Mouse (Mus musculus): ENCODE measurements around the gene Cux1.

Gene Cux1

DNA sequence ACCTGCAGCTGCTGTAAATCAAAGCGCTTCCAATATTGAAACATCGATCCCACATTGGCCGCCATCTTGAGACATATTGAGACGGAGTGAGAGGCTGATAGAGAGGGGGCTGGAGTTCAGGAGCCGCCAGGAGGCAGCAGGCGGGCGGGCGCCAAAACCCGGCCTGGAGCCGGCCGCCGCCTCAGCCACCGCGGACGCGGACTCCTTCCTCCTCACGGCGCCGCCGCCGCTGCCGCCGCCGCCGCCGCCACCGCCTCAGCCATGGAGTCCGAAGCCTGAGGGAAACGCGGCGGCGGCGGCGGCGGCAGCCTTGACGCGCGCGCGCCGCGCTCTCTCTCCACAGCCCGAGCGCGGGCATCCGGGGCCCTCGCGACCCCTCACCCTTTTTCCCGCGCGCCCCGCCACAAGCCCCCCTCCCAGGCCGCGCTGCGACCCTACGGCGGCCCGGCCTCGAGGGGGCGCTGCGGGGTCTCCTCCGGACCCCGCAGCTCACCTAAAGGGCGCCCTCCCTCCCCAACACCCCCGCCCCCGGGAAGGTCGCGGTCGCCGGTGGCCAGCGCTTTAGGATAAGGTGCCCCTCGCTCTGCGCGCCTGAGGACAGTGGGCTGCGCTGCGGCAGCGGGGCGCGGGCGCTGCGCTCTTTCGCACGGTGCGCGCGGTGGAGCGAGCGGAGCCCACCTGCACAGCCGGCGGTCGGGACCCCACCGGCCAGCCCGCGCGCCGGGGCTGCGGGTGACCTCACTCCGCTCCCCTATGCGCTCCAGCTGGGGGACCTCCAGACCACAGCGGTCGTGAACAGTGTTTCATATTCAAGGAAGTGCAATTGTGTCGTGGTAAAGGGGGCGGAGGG, at the start of gene Cux1:
Gene Cux1 (minus strand): TSS at position 315 of the 850 bp plus-strand sequence.
- peak; percentile 20 for DNase-seq (ENCODE audit: low spot score)

DNA sequence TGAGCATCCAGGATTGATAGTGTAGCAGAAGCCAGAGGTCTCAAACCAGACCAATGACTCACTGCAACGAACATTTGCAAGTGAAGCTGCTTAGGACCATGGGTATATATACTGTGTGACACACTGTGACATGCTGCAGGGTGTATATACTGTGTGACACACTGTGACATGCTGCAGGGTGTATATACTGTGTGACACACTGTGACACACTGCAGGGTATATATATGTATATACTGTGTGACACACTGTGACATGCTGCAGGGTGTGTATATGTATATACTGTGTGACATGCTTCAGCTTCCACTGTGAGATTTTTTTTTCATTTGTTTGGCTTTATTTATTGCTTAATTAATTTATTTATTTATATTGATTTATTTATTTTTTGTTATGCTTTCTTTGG, 45.1 kb upstream of the Cux1 start:
- DNase-seq (ENCODE audit: low spot score): no peak

- DNase-seq (ENCODE audit: low spot score): no peak
Observed at GRCm38 (mm10) chr5:136608814-136609434, 41.6 kb upstream of the Cux1 start.

DNA sequence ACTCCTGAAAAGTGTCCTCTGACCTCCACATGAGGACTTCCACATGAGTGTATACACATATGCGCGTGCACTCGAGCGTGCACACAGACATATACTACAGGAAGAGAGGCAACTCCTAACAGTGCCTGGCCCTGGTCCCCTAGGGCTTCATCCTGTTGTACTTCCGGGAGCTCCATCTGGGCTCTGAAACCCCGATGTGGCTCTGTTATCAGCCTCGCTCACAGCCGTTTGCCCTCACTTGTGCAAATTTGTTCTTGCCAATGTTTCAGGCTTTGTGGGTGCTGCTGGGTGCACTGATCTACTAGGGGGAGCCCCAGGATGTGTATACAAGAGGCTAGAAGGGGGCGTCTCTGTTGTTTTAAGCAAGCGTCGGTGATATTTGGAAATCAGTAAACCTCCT, 37.9 kb upstream of the Cux1 start:
- no peak for DNase-seq (ENCODE audit: low spot score)

- DNase-seq (ENCODE audit: low spot score): no peak
Observed at GRCm38 (mm10) chr5:136603176-136603964, 36.1 kb upstream of the Cux1 start.

DNA sequence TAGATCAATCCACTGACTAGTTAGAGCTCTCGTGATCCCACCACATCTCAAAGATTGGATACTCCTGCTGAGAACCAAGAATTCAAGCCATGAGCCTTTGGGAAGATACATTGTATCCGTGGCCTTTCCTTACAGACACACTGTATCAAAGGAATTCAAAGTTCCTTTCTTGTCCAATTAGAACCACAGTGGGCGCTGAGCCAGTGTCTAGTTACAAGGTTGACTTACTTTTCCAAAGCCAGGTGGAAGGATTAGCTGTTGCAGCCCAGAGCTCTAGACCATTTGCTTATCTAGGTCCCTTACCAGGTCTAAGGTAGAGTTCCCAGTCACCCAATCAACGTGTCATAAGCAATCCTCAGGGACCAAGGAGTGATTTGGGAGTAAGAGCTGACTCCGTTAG, 33.2 kb upstream of the Cux1 start:
- DNase-seq (ENCODE audit: low spot score): no peak

GRCm38 (mm10) chr5:136594896-136595540, 27.7 kb upstream of the Cux1 start:
- no peak for DNase-seq (ENCODE audit: low spot score)

DNA sequence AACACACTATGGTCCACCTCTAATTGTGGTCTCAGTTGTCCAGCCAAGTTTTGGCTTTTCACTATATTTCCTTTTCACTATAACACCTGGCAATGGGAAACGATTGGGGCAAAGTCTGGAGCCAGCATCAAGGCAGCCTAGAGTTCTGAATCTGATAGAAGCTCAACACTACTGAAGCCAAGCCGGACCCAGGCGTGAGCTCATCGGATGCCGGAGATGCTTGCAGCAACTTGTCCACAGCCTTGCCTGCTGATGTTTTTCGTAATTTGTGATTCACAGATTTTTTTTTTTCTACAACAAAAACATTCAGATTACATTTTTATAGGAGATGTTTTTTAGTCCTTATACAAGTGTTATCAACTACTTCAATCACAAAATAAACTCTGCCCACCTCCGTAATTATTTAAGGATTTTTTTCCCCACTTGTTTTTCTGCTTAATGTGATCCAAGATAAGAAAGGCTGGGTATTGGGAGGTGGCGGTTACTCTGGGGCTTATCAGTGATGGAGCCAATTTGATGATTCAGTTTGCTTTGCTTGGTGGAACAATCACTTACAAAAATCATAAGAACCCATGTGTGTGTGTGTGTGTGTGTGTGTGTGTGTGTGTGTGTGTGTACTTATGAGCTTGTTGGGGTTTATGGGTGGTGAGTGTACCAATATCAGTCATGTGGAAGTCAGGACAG, 24.7 kb upstream of the Cux1 start:
- no peak for DNase-seq (ENCODE audit: low spot score)

DNA sequence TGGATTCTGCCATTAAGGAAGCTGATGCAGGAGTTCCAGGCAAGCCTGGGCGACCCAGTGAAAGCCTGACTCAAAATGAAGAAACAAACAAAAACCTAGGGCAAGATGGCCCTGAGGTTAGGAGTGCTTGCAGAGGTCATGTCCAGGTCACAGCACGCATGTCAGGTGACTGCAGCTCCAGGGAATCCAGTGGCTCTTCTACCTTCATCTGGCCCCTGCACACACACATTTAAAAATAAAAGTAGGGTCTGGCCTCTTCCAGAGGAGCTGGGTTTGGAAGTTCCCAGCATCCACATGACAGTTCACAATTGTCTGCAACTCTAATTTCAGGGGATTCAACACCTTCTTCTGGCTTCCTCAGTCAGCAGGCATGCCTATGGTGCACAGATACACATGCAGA, 21.7 kb upstream of the Cux1 start:
- DNase-seq (ENCODE audit: low spot score): no peak

- DNase-seq (ENCODE audit: low spot score): no peak
Observed at GRCm38 (mm10) chr5:136588471-136588870, 21.2 kb upstream of the Cux1 start.

GRCm38 (mm10) chr5:136584676-136585285, 17.5 kb upstream of the Cux1 start:
- no peak for DNase-seq (ENCODE audit: low spot score)

- no peak for DNase-seq (ENCODE audit: low spot score)
Observed at GRCm38 (mm10) chr5:136583666-136584464, 16.6 kb upstream of the Cux1 start.

- DNase-seq (ENCODE audit: low spot score): no peak
Observed at GRCm38 (mm10) chr5:136583256-136583655, 16.0 kb upstream of the Cux1 start.

DNA sequence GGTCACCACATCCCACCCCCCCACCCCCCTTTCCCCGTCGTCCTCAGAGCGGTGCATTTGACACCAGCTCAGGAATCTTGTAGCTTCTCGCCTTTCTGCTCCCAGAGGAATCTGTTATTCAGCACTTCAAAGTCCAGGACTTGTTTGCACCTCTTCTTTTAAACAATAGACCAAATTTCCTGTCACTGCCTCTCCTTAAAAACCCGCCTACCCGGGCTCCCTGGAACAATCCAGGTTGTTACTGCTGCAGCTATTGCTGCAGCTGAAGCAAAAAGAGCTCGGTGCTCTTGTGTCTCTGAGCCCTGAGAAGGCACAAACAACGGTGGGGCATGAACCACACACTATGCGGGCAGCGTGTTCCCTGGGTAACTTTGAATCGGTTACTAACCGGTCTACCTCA, 14.9 kb upstream of the Cux1 start:
- DNase-seq (ENCODE audit: low spot score): no peak

- no peak for DNase-seq (ENCODE audit: low spot score)
Observed at GRCm38 (mm10) chr5:136581625-136582024, 14.3 kb upstream of the Cux1 start.

DNA sequence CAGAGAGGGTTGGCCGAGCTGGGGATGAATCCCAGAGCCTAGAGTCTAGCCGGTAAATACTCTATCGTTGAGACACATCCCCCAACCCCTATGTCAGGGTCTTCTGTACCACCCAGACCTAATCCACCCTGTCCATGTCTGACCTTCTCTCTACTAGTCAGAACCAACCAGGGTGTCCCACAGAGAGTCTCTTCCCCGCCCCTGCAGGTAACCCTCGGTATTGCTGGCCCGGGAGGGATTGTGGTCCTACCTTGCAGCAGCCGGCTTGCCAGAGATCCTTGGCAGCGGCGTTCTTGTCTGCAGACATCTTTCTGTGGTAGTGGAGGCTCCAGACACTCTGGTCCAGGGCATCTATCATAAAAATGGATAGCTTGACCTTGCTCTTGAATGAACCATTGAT, 13.9 kb upstream of the Cux1 start:
- DNase-seq (ENCODE audit: low spot score): no peak

GRCm38 (mm10) chr5:136578201-136578600, 10.9 kb upstream of the Cux1 start:
- DNase-seq (ENCODE audit: low spot score): no peak

GRCm38 (mm10) chr5:136570171-136570570, 2.9 kb upstream of the Cux1 start:
- DNase-seq (ENCODE audit: low spot score): no peak

GRCm38 (mm10) chr5:136568776-136569175, 1.5 kb upstream of the Cux1 start:
- DNase-seq (ENCODE audit: low spot score): peak; percentile 51

GRCm38 (mm10) chr5:136568026-136568765, 906 bp upstream of the Cux1 start:
- peak; percentile 22 for DNase-seq (ENCODE audit: low spot score)

Measured in ovary, postnatal 10 days (tissue).